Mouse (Mus musculus): ENCODE data around the gene Dzank1. TPM values are rescaled to one million over a fixed set of nuclear protein-coding genes. Genes with fewer than 3 reads are reported as not detected.

Dzank1 gene
- total and polyA plus RNA-seq, 3 experiments = 0.08 to 0.35 TPM; not detected in 1

DNA sequence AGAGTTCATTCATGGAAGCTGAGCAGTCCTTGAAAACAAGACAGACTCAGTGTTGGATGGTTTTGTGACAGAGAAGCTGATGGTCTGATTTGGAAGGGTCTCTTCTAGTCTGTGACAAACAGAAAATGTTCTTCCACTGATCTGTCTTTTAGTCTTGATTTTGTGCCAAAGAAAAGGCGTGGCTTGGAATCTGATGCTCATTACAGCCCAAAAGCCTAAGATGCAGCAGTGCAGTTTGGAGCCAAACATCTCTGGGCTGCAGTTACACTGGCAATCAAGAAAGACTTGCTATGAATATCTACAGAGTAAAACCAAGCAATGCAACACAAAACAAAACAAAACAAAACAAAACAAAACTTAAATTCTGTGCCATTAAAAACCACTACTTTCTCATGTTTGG is 43.1 kb downstream of the Dzank1 start:
- Histone ChIP-seq H3K27me3 (ENCODE audit: control insufficient read depth in 1 of 2, insufficient read depth in 2 of 2, low read length in 2 of 2) (no peaks in the 10 kb centered on the region), H3K4me3 (ENCODE audit: control insufficient read depth in 1 of 2, insufficient read depth in 1 of 2, low read depth in 2 of 2, low read length in 2 of 2) (no peak overlapping the region), H3K79me2 (ENCODE audit: control insufficient read depth, insufficient read depth, low read length, poor library complexity) (no peaks in the 10 kb centered on the region), H3K4me1 (ENCODE audit: control insufficient read depth in 1 of 2, insufficient read depth in 2 of 2, low read length in 2 of 2) (no peaks in the 10 kb centered on the region), H3K36me3 (ENCODE audit: control insufficient read depth in 1 of 2, insufficient read depth in 2 of 2, low read length in 2 of 2) (no peaks in the 10 kb centered on the region), H3K27ac (ENCODE audit: control insufficient read depth, low read depth, low read length) (no peak overlapping the region), H3K9ac (ENCODE audit: control insufficient read depth, low read depth, low read length, poor library complexity, severe bottlenecking) (no peak overlapping the region), H3K9me3 (replicated peaks; ENCODE audit: insufficient read depth, low read length) (no peaks in the 10 kb centered on the region)
- DNase-seq (ENCODE audit: low read depth, low spot score) = no peak
- no peak for TF ChIP-seq TCF12 (IDR thresholded peaks at IDR 0.05; ENCODE audit: low read depth, low read length)
- no peak for TF ChIP-seq SMC3 (IDR thresholded peaks at IDR 0.05; ENCODE audit: low read depth, low read length)
- no peak for TF ChIP-seq GABPA (IDR thresholded peaks at IDR 0.05; ENCODE audit: low read depth, low read length)
- no peak for TF ChIP-seq ZNF384 (IDR thresholded peaks at IDR 0.05; ENCODE audit: low read depth, low read length)

DNA sequence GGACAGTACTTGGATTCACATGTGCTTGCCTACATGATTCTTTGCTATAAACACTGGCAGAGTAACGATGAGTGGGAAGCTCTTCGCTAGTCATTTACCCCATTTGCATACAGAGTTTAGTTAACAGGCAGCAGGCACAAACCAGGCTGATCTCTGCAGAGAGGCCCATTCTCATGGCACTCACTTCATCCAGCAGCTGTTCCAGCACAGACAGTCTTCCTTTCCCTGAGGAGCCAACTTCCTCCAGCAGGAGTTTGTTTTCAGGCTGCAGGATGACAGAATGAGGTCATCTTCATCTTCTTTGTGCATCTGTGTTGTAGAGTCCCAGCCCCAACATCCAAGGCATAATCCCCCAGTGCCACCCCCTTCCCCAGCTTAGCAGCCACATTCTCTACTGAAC is 47.8 kb downstream of the Dzank1 start:
- no peak overlapping the region for H3K9ac ChIP-seq (ENCODE audit: control insufficient read depth, low read depth, low read length, poor library complexity, severe bottlenecking)
- H3K36me3 ChIP-seq (ENCODE audit: control insufficient read depth in 1 of 2, insufficient read depth in 2 of 2, low read length in 2 of 2) = no peaks in the 10 kb centered on the region
- no peak for DNase-seq (ENCODE audit: low read depth, low spot score)
- no peak overlapping the region for H3K27ac ChIP-seq (ENCODE audit: control insufficient read depth, low read depth, low read length)
- H3K4me1 ChIP-seq (ENCODE audit: control insufficient read depth in 1 of 2, insufficient read depth in 2 of 2, low read length in 2 of 2) = no peaks in the 10 kb centered on the region
- no peaks in the 10 kb centered on the region for H3K79me2 ChIP-seq (ENCODE audit: control insufficient read depth, insufficient read depth, low read length, poor library complexity)
- H3K9me3 ChIP-seq (replicated peaks; ENCODE audit: insufficient read depth, low read length) = no peaks in the 10 kb centered on the region
- no peak for TF ChIP-seq RAD21 (IDR thresholded peaks at IDR 0.05; ENCODE audit: low read depth, low read length)
- no peak for TF ChIP-seq KAT2A (conservative IDR thresholded peaks at IDR 0.05; ENCODE audit: low read depth, low read length)
- H3K27me3 ChIP-seq (ENCODE audit: control insufficient read depth in 1 of 2, insufficient read depth in 2 of 2, low read length in 2 of 2) = no peaks in the 10 kb centered on the region; a peak in 1 of 4 replicates
- H3K4me3 ChIP-seq (ENCODE audit: control insufficient read depth in 1 of 2, insufficient read depth in 1 of 2, low read depth in 2 of 2, low read length in 2 of 2) = no peak overlapping the region

DNA sequence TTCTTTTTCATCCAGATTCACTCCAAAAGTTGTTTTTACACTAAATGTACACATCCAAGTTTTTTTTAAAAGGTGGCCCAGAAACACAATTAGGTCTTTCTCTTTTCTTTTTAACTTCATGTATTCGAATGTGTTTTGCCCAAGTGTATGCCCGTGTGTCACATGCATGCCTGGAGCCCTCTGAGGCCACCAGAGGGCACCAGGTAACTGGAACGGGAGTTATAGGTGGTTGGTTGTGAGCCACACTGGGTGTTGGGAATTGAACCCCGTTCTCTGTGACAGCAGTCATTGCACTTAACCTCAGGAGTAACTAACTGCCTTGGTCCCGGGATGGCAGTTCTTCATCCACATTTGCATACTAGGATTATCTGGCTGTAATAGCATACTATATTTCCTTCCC is 60.0 kb downstream of the Dzank1 start:
- Histone ChIP-seq H3K9ac (ENCODE audit: control insufficient read depth, low read depth, low read length, poor library complexity, severe bottlenecking) (no peak overlapping the region), H3K36me3 (ENCODE audit: control insufficient read depth in 1 of 2, insufficient read depth in 2 of 2, low read length in 2 of 2) (no peaks in the 10 kb centered on the region), H3K4me3 (ENCODE audit: control insufficient read depth in 1 of 2, insufficient read depth in 1 of 2, low read depth in 2 of 2, low read length in 2 of 2) (no peak overlapping the region), H3K27me3 (ENCODE audit: control insufficient read depth in 1 of 2, insufficient read depth in 2 of 2, low read length in 2 of 2) (peaks cover 1 to 3% of the 10 kb centered on the region in 2 experiments), H3K4me1 (ENCODE audit: control insufficient read depth in 1 of 2, insufficient read depth in 2 of 2, low read length in 2 of 2) (no peaks in the 10 kb centered on the region), H3K27ac (ENCODE audit: control insufficient read depth, low read depth, low read length) (no peak overlapping the region), H3K79me2 (ENCODE audit: control insufficient read depth, insufficient read depth, low read length, poor library complexity) (no peaks in the 10 kb centered on the region), H3K9me3 (replicated peaks; ENCODE audit: insufficient read depth, low read length) (no peaks in the 10 kb centered on the region)
- DNase-seq (ENCODE audit: low read depth, low spot score) = peak; percentile 52
- TF ChIP-seq TCF12 (IDR thresholded peaks at IDR 0.05; ENCODE audit: low read depth, low read length) (no peak), USF1 (IDR thresholded peaks at IDR 0.05; ENCODE audit: low read depth, low read length) (0 out of 2 replicates have a peak, but pooled peaks have one; percentile 23), ZNF384 (IDR thresholded peaks at IDR 0.05; ENCODE audit: low read depth, low read length) (no peak), CHD2 (IDR thresholded peaks at IDR 0.05; ENCODE audit: low read length) (no peak), JUND (IDR thresholded peaks at IDR 0.05; ENCODE audit: low read depth, low read length) (no peak), ZC3H11A (IDR thresholded peaks at IDR 0.05; ENCODE audit: low read depth, low read length) (peak; percentile 29; the same call in 1 of the 2 replicates), HCFC1 (IDR thresholded peaks at IDR 0.05; ENCODE audit: low read depth, low read length) (no peak), ZMIZ1 (IDR thresholded peaks at IDR 0.05; ENCODE audit: low read depth, low read length) (no peak), MEF2A (IDR thresholded peaks at IDR 0.05; ENCODE audit: extremely low read depth, insufficient replicate concordance, low read depth, low read length, poor library complexity, severe bottlenecking) (no peak), KAT2A (conservative IDR thresholded peaks at IDR 0.05; ENCODE audit: low read depth, low read length) (no peak), ZKSCAN1 (IDR thresholded peaks at IDR 0.05; ENCODE audit: low read depth, low read length) (no peak), USF2 (IDR thresholded peaks at IDR 0.05; ENCODE audit: borderline replicate concordance in 1 of 2, insufficient read depth in 1 of 2, low read depth in 1 of 2, low read length in 2 of 2) (no peak), MYB (IDR thresholded peaks at IDR 0.05; ENCODE audit: low read depth, low read length) (no peak), TAL1 (IDR thresholded peaks at IDR 0.05; ENCODE audit: low read length) (no peak), NRF1 (IDR thresholded peaks at IDR 0.05; ENCODE audit: insufficient read depth, low read depth, low read length, poor library complexity, severe bottlenecking) (no peak), MYC (IDR thresholded peaks at IDR 0.05; ENCODE audit: low read depth, low read length) (no peak), MAX (IDR thresholded peaks at IDR 0.05; ENCODE audit: low read length) (peak; percentile 46), RAD21 (IDR thresholded peaks at IDR 0.05; ENCODE audit: low read depth, low read length) (peak; percentile 63), GATA1 (IDR thresholded peaks at IDR 0.05; ENCODE audit: low read depth, low read length) (no peak), SIN3A (IDR thresholded peaks at IDR 0.05; ENCODE audit: low read length) (no peak), MXI1 (IDR thresholded peaks at IDR 0.05; ENCODE audit: low read depth, low read length) (no peak), SMC3 (IDR thresholded peaks at IDR 0.05; ENCODE audit: low read depth, low read length) (peak; percentile 60), TBP (IDR thresholded peaks at IDR 0.05; ENCODE audit: low read depth, low read length) (no peak), POLR2AphosphoS2 (IDR thresholded peaks at IDR 0.05; ENCODE audit: low read length) (no peak), UBTF (IDR thresholded peaks at IDR 0.05; ENCODE audit: borderline replicate concordance, insufficient read depth, low read depth, low read length) (no peak)
